Mouse (Mus musculus) right cerebral cortex, postnatal 14 days (tissue): ENCODE data around the gene Nsun4.

Experiments used
- DNase-seq: peaks from one replicate; pipeline ENCODE4 v3.0.0; 2022

Gene Nsun4

GRCm38 (mm10) chr4:116047681-116048080 lies 6.0 kb downstream of the Nsun4 start:
- DNase-seq: no peak

GRCm38 (mm10) chr4:116046604-116047003 lies 7.1 kb downstream of the Nsun4 start:
- no peak for DNase-seq

DNA sequence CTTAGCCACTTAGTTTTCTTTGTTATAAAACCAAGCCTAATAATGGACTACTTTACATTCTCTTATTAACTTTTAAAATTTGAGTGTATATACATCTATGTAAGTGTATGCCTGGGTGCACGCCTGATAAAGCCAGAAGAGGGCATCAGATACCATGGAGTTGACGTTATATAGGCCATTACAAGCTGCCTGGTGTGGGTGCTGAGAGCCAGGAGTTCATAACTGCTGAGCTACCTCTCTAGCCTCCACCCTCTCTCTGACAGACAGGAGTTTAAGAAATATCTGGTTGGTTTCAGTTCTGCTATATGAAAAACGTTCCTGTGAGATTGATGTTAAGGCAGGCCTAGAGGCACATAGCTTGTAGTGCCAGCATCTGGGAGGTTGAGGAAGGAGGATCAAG lies 11.5 kb downstream of the Nsun4 start:
- no peak for DNase-seq

GRCm38 (mm10) chr4:116040466-116040865 lies 13.2 kb downstream of the Nsun4 start:
- DNase-seq: no peak

GRCm38 (mm10) chr4:116033374-116033773 lies 20.3 kb downstream of the Nsun4 start:
- peak; percentile 32 for DNase-seq

- DNase-seq: no peak
Observed at GRCm38 (mm10) chr4:116032906-116033305, 20.8 kb downstream of the Nsun4 start.

DNA sequence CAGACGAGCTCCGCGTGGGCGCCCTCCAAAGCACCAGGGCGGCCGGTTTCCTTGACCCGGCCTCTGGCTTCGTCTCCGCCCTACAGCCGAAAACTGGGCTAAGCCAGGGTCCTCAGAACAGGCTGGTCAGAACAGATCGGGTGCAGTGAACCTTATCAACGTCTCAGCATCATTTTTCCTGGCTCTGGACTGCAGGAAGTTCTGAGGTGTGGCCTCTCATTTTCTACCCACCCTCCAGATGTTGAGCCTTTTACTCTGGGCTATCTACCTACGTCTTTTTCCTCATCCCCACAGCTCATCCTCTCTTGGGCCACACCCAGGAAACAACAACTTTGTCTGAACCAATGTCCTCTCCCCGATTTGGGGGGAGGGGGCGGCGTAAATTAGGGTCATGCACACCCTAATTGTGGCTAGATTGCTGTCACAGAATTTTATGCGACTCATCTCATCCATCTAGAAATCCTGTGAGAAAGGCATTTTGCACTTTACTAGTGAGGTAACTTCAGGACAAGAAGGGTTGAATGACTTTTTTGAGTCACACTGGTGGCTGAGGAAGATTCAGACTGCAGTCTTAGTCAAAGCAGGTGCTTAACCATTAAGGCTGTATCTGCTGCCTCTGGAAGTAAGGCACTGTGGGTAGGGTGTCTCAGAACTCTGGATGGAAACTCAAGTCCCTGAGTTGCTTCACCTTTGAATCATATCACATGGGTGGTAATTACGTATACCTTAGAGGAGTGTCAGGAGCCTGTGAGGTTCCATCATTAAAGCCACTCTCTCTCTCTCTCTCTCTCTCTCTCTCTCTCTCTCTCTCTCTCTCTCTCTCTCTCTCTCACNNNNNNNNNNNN lies 35.6 kb downstream of the Nsun4 start, which contains the start of gene Faah:
Gene Faah, minus strand, starts transcription at position 25 of the 845 bp plus-strand sequence.
- no peak for DNase-seq

GRCm38 (mm10) chr4:116017300-116017901 lies 36.3 kb downstream of the Nsun4 start:
- peak; percentile 77 for DNase-seq

DNA sequence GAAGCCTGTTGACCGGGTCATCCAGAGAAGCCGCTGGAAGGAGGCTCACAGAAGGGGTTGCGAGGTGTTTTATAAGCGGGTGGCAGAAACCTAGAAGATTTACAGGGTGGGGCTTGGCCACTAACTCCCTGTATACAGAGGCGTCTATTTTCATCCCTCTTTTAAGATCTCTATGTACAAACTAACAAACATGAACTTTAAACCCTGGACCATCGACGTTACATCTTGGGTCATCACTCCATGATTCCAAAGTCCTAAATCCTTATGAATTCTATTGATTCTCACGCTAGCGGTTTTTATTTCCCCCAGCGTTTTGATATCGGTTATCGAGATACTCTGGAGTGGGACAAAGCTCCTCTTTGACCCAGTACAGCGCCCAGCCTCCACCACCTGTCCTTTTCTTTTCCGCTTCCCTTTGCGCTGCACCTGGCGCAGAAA lies 36.8 kb downstream of the Nsun4 start:
- DNase-seq: no peak

DNA sequence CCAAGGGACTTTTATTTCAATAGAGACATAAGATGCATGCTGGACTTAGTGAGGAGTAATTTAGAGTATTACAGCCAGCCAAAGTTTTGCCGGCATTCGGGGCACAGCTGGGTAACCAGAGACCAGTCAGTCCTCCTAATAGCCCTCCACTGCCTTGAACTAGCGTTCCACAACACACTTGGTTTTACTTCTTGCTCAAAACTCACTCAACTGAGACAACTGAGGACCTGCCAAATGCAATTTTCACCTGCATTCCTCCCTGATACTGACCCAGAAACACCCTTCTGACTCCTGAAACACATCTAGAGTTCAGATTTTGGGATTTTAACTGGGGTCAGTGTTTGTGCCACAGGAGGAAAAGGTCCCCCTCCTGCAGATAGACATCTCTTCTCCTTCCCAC lies 37.3 kb downstream of the Nsun4 start:
- DNase-seq: no peak

DNA sequence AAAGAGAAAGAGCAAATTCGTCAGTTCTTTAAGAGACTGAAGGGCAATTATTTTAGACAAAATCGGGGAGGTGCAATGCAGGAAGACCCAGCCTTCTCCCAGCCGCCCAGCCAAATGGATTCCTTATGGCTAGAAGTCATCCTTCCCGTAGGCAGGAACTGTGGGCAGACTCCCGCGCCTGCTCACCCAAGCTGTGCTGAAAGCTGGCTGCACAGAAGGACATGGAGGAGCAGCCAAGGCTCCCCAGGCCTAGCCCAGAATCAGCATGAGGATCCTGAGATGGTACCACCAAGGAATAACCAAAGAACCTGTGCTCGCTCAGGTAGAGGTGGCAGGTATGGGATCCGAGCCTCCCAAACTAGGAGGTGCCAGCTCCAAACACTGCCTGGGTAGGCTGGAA lies 37.7 kb downstream of the Nsun4 start:
- peak; percentile 38 for DNase-seq

DNA sequence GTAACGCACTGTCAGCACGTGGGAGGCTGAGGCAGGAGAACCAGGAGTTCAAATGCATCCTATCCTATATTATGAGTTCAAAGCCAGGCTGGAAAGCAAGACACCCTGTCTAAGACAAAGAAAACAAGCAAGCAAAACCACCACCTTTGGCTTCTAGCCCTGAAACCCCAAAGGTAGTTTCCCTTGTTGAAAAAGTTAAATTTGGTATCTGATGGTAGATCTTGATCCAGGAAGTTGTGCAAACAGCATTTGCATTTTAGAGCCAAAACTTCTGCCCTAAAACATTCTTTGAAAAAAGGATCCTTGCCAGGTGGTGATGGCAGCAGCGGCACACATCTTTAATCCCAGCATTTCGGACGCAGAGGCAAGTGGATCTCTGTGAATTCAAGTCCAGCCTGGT lies 38.2 kb downstream of the Nsun4 start:
- DNase-seq: no peak

- DNase-seq: no peak
Observed at GRCm38 (mm10) chr4:116010186-116010585, 43.5 kb downstream of the Nsun4 start.

- no peak for DNase-seq
Observed at GRCm38 (mm10) chr4:116001206-116001605, 52.5 kb downstream of the Nsun4 start.

DNA sequence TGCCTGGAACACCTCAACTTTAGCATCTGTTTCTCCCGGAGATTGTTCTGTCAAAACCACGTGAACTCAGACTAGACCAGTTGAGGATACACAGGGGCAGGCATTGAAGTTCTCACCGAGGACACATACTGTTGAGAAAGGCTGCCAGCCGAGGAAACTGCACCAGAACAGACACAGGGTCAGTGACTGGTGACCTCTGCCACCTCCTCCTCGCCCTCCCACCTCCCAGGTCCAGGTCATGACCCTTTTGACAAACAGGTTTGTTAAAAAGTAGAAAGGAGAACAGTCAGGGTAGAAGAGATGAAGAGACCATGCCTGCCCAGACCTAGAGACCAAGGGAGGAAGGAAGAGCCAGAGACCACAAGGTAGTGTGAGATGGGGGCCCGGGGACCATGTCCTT lies 53.0 kb downstream of the Nsun4 start:
- DNase-seq: no peak

DNA sequence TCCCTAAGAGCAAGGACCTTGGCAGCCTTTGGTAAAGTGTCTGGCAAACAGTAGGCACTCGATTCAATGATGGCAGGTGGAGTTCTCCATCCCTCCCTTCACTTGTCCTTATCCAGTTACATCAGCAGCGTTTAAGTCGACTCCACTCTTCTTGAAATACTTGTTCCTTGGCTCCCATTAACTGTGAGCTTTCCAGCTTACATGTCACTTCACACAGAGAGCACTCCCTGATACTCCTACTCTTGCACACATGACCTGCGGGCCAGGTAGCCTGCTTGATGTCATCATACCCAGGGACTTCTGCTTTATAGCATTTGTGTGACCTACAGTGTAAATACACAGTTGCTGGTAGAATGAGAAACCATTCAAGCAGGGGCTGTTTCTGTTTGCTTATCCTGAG lies 56.9 kb downstream of the Nsun4 start:
- DNase-seq: no peak

- no peak for DNase-seq
Observed at GRCm38 (mm10) chr4:115995376-115995730, 58.3 kb downstream of the Nsun4 start.

DNA sequence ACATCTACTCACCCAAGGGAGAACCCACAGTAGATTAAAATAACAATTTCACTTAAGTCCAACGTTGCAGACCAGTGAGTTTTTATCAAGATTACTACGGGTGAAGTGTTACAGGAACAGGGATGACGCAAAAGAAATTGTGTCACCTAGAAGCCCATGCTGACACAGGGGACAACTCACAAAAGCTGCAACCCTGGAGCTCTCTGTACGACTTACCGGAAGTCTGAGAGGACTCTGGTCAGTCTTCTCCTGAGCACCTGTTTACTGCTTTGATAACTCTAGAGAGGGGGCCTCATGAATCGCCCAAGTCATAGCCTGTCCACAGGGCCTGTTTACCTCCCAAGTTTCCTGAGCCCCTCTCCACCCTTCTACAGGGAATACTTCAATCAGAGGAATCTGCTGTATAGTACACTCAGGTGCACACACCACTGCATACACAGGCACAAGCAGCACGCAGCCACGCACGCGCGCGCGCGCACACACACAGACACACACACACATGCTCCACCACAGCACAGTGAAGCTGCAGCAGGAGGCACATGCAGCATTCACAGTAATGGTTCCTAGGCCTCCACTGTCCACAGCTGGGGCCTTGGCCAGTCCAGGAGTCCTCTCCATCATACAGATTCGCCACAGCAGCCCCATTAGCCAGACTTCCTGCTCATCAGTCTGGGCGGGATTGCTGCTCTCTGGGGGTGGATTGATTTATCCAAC lies 58.9 kb downstream of the Nsun4 start:
- no peak for DNase-seq

GRCm38 (mm10) chr4:115989382-115989781 lies 64.3 kb downstream of the Nsun4 start:
- DNase-seq: no peak

GRCm38 (mm10) chr4:115987858-115988530 lies 65.7 kb downstream of the Nsun4 start:
- DNase-seq: no peak

- DNase-seq: no peak
Observed at GRCm38 (mm10) chr4:115987436-115987835, 66.2 kb downstream of the Nsun4 start.

DNA sequence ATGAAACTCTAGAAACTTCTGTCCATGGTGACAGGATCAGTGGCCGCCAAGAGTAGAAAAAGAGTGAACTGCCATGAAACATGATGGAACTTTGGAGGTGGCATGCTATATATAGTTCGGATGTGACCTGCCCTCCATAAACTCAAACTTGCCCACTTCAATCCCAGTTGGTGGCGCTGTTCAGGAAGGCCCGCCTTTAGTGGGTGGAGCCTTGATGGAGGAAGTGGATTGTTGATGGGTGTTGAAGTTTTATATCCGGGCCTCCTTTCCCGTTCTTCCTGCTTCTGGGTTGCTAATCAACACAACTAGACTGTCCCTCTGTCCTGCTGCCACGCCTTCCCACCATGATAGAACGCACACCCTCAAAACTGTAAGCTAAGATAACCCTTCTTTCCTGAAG lies 68.7 kb downstream of the Nsun4 start:
- DNase-seq: no peak

GRCm38 (mm10) chr4:115984111-115984510 lies 69.6 kb downstream of the Nsun4 start:
- peak; percentile 87 for DNase-seq
